Mouse (Mus musculus) heart, embryonic 11.5 days (tissue): ENCODE data around the gene Fahd1. TPM values are rescaled to one million over a fixed set of nuclear protein-coding genes. Genes with fewer than 3 reads are reported as not detected.

Experiments used
- ATAC-seq: fragments of 200-750 bp; cut with Nextera tagmentation; replicated peaks from 2 replicates; pipeline ENCODE4 v1.8.0; 2017; ENCODE audit warnings: moderate library complexity; ENCODE audit not compliant: insufficient number of reproducible peaks, low FRiP score, low TSS enrichment
- H3K27ac ChIP-seq: fragments of 300-500 bp; sonication (generic); 2 replicates; pipeline ENCODE4 v1.5.1; 2014; ENCODE audit warnings: mild to moderate bottlenecking, low read depth, low read length
- H3K27me3 ChIP-seq: fragments of 300-500 bp; sonication (generic); 2 replicates; pipeline ENCODE4 v1.6.1; 2014; ENCODE audit warnings: mild to moderate bottlenecking, low read length, mixed read lengths; ENCODE audit not compliant: control insufficient read depth, insufficient read depth
- H3K36me3 ChIP-seq: fragments of 300-500 bp; sonication (generic); 2 replicates; pipeline ENCODE4 v1.6.1; 2014; ENCODE audit warnings: mild to moderate bottlenecking, low read length, moderate library complexity, mixed read lengths; ENCODE audit not compliant: control insufficient read depth, insufficient read depth
- H3K4me1 ChIP-seq: fragments of 300-500 bp; sonication (generic); 2 replicates; pipeline ENCODE4 v1.6.1; 2014; ENCODE audit warnings: low read length; ENCODE audit not compliant: control insufficient read depth, insufficient read depth
- H3K4me2 ChIP-seq: fragments of 300-500 bp; sonication (generic); 2 replicates; pipeline ENCODE4 v1.6.1; 2014; ENCODE audit warnings: mild to moderate bottlenecking, moderate library complexity
- H3K4me3 ChIP-seq: fragments of 300-500 bp; sonication (generic); 2 replicates; pipeline ENCODE4 v1.5.1; 2014; ENCODE audit warnings: low read depth, low read length
- H3K9ac ChIP-seq: fragments of 300-500 bp; sonication (generic); 2 replicates; pipeline ENCODE4 v1.6.1; 2014; ENCODE audit warnings: mild to moderate bottlenecking, low read depth, low read length, moderate library complexity
- H3K9me3 ChIP-seq: fragments of 300-500 bp; sonication (generic); replicated peaks from 2 replicates; pipeline ENCODE4 v1.6.1; 2016; ENCODE audit warnings: low read length; ENCODE audit not compliant: control insufficient read depth
- WGBS: fragments of 180-500 bp; shearing (Covaris S2); extraction: QIAGEN DNeasy Blood & Tissue Kit; methylation state at CpG from one replicate; pipeline ENCODE4 v1.1.7; 2014; ENCODE audit not compliant: insufficient replicate concordance; 5-methylcytosine and 5-hydroxymethylcytosine counted together
- polyA plus RNA-seq: library from polyadenylated mRNA; unstranded; fragments of >200 nt; fragmentation: Nextera tagmentation; extraction: Ambion mirVana; gene quantifications from 2 replicates; pipeline ENCODE4 v1.2.1, GENCODE M21; 2014

Gene Fahd1
- 38.0 and 39.5 TPM in 2 replicates for polyA plus RNA-seq

DNA sequence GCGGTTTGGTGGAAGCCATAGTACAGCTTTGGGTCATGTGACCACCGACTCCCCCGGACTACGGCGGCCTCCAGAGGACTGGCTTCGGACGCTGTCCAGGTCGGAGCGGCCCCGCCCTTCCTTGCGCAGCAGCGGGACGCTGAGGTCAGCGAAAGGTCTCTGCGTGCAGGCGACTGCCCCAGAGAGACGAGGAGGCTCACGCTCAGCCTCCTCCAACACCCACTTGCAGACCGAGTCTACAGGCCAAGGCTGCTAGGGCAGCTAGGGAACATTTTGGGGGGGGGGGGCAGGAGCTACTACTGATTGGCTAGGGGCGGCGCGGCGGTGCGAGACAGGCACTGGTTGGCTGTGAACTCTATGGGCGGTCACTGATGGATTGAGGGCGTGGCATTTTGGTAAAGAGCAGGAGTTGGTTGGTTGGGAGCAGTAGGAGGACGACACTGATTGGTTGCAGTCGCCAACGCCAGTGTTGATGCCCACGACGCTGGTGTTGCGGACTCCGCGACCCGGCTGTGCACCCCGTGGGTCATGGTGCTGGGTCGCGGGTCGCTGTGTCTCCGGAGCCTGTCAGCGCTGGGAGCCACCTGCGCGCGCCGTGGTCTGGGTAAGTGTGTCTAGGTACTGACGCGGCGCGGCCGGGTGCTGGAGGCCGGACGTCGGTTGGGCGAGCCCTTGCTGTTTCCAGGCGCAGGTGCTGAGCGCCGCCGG lies at the start of gene Fahd1:
Fahd1 (minus strand) TSS at position 300 of the 708 bp plus-strand sequence.
- peak; percentile 98 for ATAC-seq
- Histone ChIP-seq H3K9ac (peak within 1 kb of the TSS; percentile 80), H3K4me3 (peak within 1 kb of the TSS; percentile 57), H3K4me1 (peaks cover 10% of the 10 kb centered on the region; the same call in 1 of the 2 replicates), H3K27ac (peak within 1 kb of the TSS; percentile 99), H3K4me2 (peak within 1 kb of the TSS; percentile 90), H3K27me3 (peaks cover 7% of the 10 kb centered on the region; the same call in 1 of the 2 replicates), H3K9me3 (no peaks in the 10 kb centered on the region), H3K36me3 (0 out of 2 replicates have a peak, but pooled peaks cover 3% of the 10 kb centered on the region)
- WGBS, result under 1% methylated on average over 58 of the region's 58 CpGs

DNA sequence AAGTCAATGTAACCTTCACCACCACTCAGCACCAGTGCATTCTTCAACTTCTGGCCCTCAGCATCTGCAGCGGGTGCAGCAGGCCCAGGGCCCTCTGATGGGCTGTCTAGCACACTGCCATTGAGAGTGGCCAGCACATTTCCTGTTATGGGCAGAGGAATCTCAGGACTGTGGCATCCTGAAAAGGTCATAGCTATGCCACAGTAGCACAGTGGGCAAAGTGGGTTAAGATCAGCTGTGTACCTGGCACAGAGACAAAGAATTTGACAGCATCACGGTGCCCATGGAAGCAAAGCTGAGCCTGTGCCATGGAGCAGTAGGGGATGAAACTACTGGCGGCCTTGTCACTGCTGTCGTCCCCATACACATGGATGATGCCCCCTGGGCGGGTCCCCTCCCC lies 49.0 kb upstream of the Fahd1 start:
- no peak overlapping the region for H3K27ac ChIP-seq
- H3K27me3 ChIP-seq, result no peaks in the 10 kb centered on the region
- 77% methylated on average over 5 of the region's 5 CpGs for WGBS
- no peak overlapping the region for H3K4me3 ChIP-seq
- H3K4me1 ChIP-seq, result peaks cover 31% of the 10 kb centered on the region
- H3K9me3 ChIP-seq, result no peaks in the 10 kb centered on the region
- no peak for ATAC-seq
- peaks cover 48% of the 10 kb centered on the region for H3K36me3 ChIP-seq
- no peak overlapping the region for H3K4me2 ChIP-seq
- no peak overlapping the region; the same call in 1 of the 2 replicates for H3K9ac ChIP-seq

DNA sequence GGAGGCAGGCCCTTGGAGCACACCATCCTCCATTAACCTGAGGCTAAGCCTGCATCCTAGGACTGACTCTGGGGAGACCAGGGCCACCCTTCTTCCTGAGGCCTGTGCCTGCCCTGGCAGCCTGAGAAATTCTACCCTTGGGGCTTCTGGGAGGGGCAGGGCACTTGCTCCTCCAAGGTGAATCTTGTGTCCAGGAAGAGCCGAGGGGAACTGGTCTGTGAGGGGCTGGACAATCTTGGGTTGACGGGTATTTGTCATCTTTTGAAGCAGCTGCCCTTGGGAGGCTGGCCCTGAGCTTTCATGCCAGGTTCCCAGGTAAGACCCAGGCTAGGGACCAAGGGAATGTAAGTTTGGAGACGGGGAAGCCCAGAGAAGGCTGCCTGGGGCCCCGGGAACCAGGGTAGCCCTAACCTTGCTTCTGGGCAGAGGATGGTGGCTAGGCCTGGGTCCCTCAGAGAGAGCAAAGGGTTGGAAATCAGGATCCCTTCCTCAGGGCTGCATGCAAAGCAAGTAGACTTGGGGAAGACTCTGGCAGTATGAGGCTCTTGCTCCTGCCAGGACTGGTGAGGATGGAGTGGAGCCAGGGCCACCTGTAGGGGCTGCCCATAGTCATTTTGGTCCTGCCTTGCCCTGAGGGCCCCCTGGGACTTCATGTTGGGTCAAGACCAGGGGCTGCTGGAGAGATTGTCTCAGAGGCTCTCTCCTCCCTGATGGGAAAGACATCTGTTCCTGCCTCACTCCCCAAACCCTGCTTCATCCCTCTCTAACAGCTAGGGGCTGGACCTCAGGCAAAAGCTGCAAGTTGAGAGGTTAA lies 48.1 kb upstream of the Fahd1 start:
- ATAC-seq, result no peak
- Histone ChIP-seq H3K4me2 (no peak overlapping the region; the same call in 1 of the 2 replicates), H3K36me3 (peaks cover 46% of the 10 kb centered on the region), H3K4me1 (peaks cover 35% of the 10 kb centered on the region), H3K27me3 (no peaks in the 10 kb centered on the region), H3K4me3 (no peak overlapping the region), H3K27ac (no peak overlapping the region), H3K9ac (no peak overlapping the region), H3K9me3 (no peaks in the 10 kb centered on the region)
- WGBS, result 87% methylated on average over 4 of the region's 4 CpGs

DNA sequence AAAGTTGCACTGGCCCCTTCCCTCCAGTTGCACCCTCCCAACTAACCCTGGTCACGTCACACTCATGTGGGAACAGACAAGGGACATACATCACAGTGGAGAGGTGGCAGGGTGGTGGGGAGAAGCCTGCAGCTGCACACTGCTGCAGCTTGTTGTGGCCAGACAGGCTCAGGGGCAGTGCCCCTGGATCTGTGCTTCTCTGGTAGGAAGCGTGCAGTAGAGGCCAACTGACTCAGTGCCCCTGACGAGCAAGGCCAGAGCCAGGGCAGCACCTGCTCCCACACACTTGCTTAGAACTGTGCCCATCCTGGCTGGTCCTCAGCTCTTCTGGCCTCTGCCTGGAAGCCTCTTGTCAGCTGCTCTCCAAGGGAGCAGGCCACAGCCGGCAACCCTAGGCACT lies 47.4 kb upstream of the Fahd1 start:
- Histone ChIP-seq H3K4me3 (no peak overlapping the region), H3K4me2 (peak overlapping the region; percentile 84), H3K27me3 (no peaks in the 10 kb centered on the region), H3K4me1 (peaks cover 35% of the 10 kb centered on the region), H3K9ac (no peak overlapping the region), H3K9me3 (no peaks in the 10 kb centered on the region), H3K36me3 (peaks cover 45% of the 10 kb centered on the region), H3K27ac (no peak overlapping the region)
- no peak for ATAC-seq
- 87% methylated on average over 4 of the region's 4 CpGs for WGBS

DNA sequence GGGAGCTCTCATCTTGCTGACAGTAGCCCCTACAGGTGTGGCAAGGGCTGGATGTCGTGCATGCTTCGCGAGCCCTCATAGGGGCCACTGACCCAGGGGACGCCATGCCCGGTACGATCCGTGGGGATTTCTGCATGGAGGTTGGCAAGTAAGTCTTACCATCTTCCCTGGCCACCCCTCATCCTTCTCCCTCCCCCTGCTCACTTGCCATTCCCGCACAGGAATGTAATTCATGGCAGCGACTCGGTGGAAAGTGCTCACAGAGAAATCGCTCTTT lies 46.8 kb upstream of the Fahd1 start:
- no peaks in the 10 kb centered on the region for H3K27me3 ChIP-seq
- peak overlapping the region; percentile 84 for H3K9ac ChIP-seq
- ATAC-seq, result no peak
- H3K4me2 ChIP-seq, result peak overlapping the region; percentile 84
- 45% methylated on average over 11 of the region's 11 CpGs for WGBS
- peaks cover 35% of the 10 kb centered on the region for H3K4me1 ChIP-seq
- H3K27ac ChIP-seq, result no peak overlapping the region
- H3K36me3 ChIP-seq, result peaks cover 46% of the 10 kb centered on the region
- H3K9me3 ChIP-seq, result no peaks in the 10 kb centered on the region
- H3K4me3 ChIP-seq, result peak overlapping the region; percentile 69

DNA sequence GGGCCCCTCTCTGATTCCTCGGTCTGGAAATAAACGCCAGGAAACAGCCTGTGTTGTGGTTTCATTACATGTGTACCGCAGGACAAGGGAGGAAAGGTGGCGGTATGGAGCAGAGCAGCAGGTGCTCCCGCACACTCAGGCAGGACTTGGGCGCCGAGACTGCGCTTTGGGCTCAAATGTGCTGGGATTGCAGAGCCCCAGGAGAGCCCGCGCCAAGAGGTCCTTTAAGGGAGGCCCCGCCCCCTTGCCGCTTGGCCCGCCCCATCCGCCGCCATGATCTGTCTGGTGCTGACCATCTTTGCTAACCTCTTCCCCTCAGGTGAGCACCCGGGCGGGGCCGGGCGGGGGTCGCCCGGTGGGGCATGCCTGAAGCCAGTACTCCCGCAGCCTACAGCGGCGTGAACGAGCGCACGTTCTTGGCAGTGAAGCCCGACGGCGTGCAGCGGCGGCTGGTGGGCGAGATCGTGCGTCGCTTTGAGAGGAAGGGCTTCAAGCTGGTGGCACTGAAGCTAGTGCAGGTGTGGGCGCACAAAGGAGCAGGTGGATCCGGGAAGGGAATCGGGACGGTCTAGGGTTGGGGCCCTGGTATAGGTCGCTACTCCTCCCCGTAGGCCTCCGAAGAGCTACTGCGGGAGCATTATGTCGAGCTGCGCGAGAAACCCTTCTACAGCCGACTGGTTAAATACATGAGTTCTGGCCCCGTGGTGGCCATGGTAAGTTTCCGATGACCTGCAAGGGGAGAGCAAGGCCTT lies 46.3 kb upstream of the Fahd1 start, which contains the start of gene Nme3:
Nme3 (plus strand) TSS at position 260 of the 752 bp plus-strand sequence.
- peaks cover 35% of the 10 kb centered on the region for H3K4me1 ChIP-seq
- WGBS, result 2% methylated on average over 50 of the region's 50 CpGs
- H3K27ac ChIP-seq, result peak within 1 kb of the TSS; percentile 70
- peaks cover 41% of the 10 kb centered on the region for H3K36me3 ChIP-seq
- no peaks in the 10 kb centered on the region for H3K9me3 ChIP-seq
- 0 out of 2 replicates have a peak, but pooled peaks have one; percentile 68 for ATAC-seq
- no peaks in the 10 kb centered on the region for H3K27me3 ChIP-seq
- peak within 1 kb of the TSS; percentile 84 for H3K4me2 ChIP-seq
- H3K9ac ChIP-seq, result peak within 1 kb of the TSS; percentile 84
- peak within 1 kb of the TSS; percentile 69 for H3K4me3 ChIP-seq

DNA sequence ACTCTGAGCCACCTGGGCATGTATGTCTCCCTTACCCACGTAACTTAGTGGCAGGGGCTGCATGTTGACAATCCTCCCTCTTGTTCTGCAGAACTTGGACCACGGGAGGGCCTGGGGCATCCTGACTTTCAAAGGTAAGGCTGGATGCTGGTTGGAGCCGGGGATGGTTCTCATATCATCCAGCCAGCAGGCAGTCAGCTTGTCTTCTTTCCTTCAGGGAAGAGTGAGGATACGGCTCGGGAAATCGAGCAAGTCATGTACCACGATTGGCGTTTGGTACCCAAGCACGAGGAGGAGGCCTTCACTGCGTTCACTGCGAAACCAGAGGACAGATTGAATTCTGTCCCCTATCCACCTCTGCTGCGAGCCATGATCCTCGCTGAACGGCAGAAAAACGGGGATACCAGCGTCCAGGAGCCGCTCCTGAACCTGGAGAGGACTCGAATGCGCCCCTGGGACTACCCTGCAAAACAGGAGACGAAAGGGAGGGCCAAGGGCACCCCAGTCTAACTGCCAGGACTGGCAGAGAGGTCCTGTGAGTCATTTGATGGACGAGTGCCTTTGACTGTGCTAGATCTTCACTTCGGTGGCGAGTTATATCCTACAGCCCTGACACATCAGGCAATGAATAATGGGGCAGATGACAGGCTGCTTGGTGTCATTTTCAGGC lies 45.5 kb upstream of the Fahd1 start:
- Histone ChIP-seq H3K27me3 (no peaks in the 10 kb centered on the region), H3K36me3 (peaks cover 41% of the 10 kb centered on the region), H3K9me3 (no peaks in the 10 kb centered on the region), H3K4me3 (peak overlapping the region; percentile 69), H3K27ac (peak overlapping the region; percentile 70), H3K4me1 (peaks cover 35% of the 10 kb centered on the region), H3K9ac (peak overlapping the region; percentile 84), H3K4me2 (peak overlapping the region; percentile 84)
- ATAC-seq, result no peak
- WGBS, result 14% methylated on average over 23 of the region's 23 CpGs
